Mouse (Mus musculus) ES-E14 (cell line): ENCODE measurements at regions not wholly inside any gene's neighbourhood (a gene's known extent, or its start where the extent isn't known, plus 50 kb on each side); places are given as distances from the start of the nearest gene placed in this dataset.

Experiments
- CHD2 ChIP-seq: IDR thresholded peaks from 2 replicates; pipeline ENCODE4 v1.6.1; 2014; ENCODE audit warnings: mild to moderate bottlenecking, low read depth, low read length, inconsistent platforms
- MAFK ChIP-seq: IDR thresholded peaks from 2 replicates; pipeline ENCODE4 v1.6.1; 2014; ENCODE audit warnings: mild to moderate bottlenecking, low read depth, low read length, inconsistent platforms; ENCODE audit not compliant: insufficient read depth
- ZNF384 ChIP-seq: IDR thresholded peaks from 2 replicates; pipeline ENCODE4 v1.6.1; 2012; ENCODE audit warnings: low read depth, low read length, inconsistent platforms

DNA sequence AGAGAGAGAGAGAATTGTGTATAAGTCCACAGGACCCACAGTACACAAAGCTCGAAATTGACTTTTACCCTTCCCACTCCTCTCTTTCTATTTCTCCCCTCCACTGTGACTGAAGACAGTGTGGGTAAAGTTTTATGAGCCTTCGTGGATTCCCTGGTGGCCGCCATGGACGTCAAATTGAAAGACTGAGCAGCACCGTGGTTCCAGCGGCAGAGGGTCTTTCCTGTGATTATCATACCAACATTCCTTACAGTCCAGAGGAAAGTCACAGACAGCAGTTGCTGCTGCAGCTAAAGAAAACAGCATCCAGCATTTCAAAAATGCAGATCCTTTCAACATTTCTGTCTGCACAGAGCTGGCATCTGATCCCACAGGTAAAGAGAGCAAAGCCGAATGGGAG is 98.9 kb upstream of the Ccn6 start:
- TF ChIP-seq CHD2 (no peak), ZNF384 (no peak), MAFK (no peak)
